Mouse (Mus musculus) erythroid progenitor cell, adult 5-6 weeks (primary cell): ENCODE data around the gene Kctd6. TPM values are rescaled to one million over a fixed set of nuclear protein-coding genes. Genes with fewer than 3 reads are reported as not detected.
A peak's percentile ranks its signal among the peaks of the same experiment; 100 is the strongest.
"Not testable (repeated sequence)": the region's sequence is repeated elsewhere in the genome, so short reads cannot be mapped to it uniquely, and the experiment has no call there.

ENCODE experiments used
- ATAC-seq: replicated peaks from 2 replicates; pipeline ENCODE4 v1.8.0; 2016; ENCODE audit warnings: moderate number of reproducible peaks, mild to moderate bottlenecking, moderate TSS enrichment, inconsistent platforms; ENCODE audit not compliant: poor library complexity, low FRiP score, severe bottlenecking
- total RNA-seq, 2 experiments: library from RNA; stranded (forward) in 1 of 2; stranded (reverse) in 1 of 2; fragments of 150-400 nt in 1 of 2; fragments of 186-747, 209-891 nt in 1 of 2; gene quantifications; 2 replicates each; pipeline versions ENCODE4 v1.2.3 to v1.2.4; 2015 to 2017; ENCODE audit warnings: low replicate concordance in 2 of 2

Gene Kctd6
- total RNA-seq, 2 experiments from 2014 or later = 4.7 to 8.8 TPM

- ATAC-seq = no peak
Measured at GRCm38 (mm10) chr14:8243136-8243888, 29.4 kb downstream of the Kctd6 start.

GRCm38 (mm10) chr14:8244211-8244611 lies 30.3 kb downstream of the Kctd6 start:
- no peak for ATAC-seq

- ATAC-seq = no peak
Measured at GRCm38 (mm10) chr14:8246878-8247277, 32.9 kb downstream of the Kctd6 start.

GRCm38 (mm10) chr14:8249206-8249605 lies 35.3 kb downstream of the Kctd6 start:
- ATAC-seq = no peak

- ATAC-seq = no peak
Measured at GRCm38 (mm10) chr14:8250141-8250871, 36.4 kb downstream of the Kctd6 start.

GRCm38 (mm10) chr14:8251330-8251885 lies 37.5 kb downstream of the Kctd6 start:
- no peak for ATAC-seq

GRCm38 (mm10) chr14:8255076-8255729 lies 41.3 kb downstream of the Kctd6 start:
- no peak for ATAC-seq

- ATAC-seq = no peak
Measured at GRCm38 (mm10) chr14:8256072-8256471, 42.1 kb downstream of the Kctd6 start.

- ATAC-seq = no peak
Measured at GRCm38 (mm10) chr14:8256881-8257280, 42.9 kb downstream of the Kctd6 start.

GRCm38 (mm10) chr14:8257521-8258334 lies 43.8 kb downstream of the Kctd6 start:
- no peak for ATAC-seq

GRCm38 (mm10) chr14:8258335-8258627 lies 44.3 kb downstream of the Kctd6 start:
- ATAC-seq = no peak

GRCm38 (mm10) chr14:8258752-8259151 lies 44.8 kb downstream of the Kctd6 start:
- ATAC-seq = 0 out of 2 replicates have a peak, but pooled peaks have one; percentile 38

GRCm38 (mm10) chr14:8259166-8259565 lies 45.2 kb downstream of the Kctd6 start, which contains the start of gene Acox2:
TSS of gene Acox2 (minus strand) at chr14:8259353.
- ATAC-seq = no peak

- ATAC-seq = no peak
Measured at GRCm38 (mm10) chr14:8260214-8260613, 46.3 kb downstream of the Kctd6 start.

- no peak for ATAC-seq
Measured at GRCm38 (mm10) chr14:8262242-8262641, 48.3 kb downstream of the Kctd6 start.

- ATAC-seq = no peak
Measured at GRCm38 (mm10) chr14:8264378-8264777, 50.4 kb downstream of the Kctd6 start.

GRCm38 (mm10) chr14:8271281-8271680 lies 57.3 kb downstream of the Kctd6 start:
- ATAC-seq = not testable (repeated sequence)
